Mouse (Mus musculus) ES-E14 (cell line): ENCODE data around the gene Stat3. TPM values are rescaled to one million over a fixed set of nuclear protein-coding genes. Genes with fewer than 3 reads are reported as not detected.

Experiments used
- DNase-seq: peaks from one replicate; pipeline ENCODE4 v3.0.0-alpha.2; 2013; ENCODE audit warnings: low read depth, low spot score
- H3K27ac ChIP-seq: 2 replicates; pipeline ENCODE4 v1.5.1; 2012; ENCODE audit warnings: low read depth, mild to moderate bottlenecking, low read length, moderate library complexity, mixed read lengths; ENCODE audit not compliant: poor library complexity, insufficient read depth, severe bottlenecking
- H3K36me3 ChIP-seq: 2 replicates; pipeline ENCODE4 v1.6.1; 2012; ENCODE audit warnings: mild to moderate bottlenecking, low read length, moderate library complexity, mixed read lengths; ENCODE audit not compliant: control insufficient read depth, poor library complexity, insufficient read depth, severe bottlenecking
- H3K4me1 ChIP-seq, 2 experiments: fragments of 150-350 bp in 1 of 2; sonication (generic) in 1 of 2; 2 replicates each; pipeline ENCODE4 v1.6.1; 2012; ENCODE audit warnings: low read length in 2 of 2, mild to moderate bottlenecking in 1 of 2, mixed read lengths in 1 of 2; ENCODE audit not compliant: control insufficient read depth in 2 of 2, insufficient read depth in 2 of 2, poor library complexity in 1 of 2
- H3K4me3 ChIP-seq, 2 experiments: fragments of 150-350 bp in 1 of 2; sonication (generic) in 1 of 2; 2 replicates each; pipeline ENCODE4 v1.5.1; 2012; ENCODE audit warnings: low read length in 2 of 2, low read depth in 1 of 2, mild to moderate bottlenecking in 1 of 2, mixed read lengths in 1 of 2; ENCODE audit not compliant: insufficient read depth in 1 of 2, poor library complexity in 1 of 2, severe bottlenecking in 1 of 2
- H3K9ac ChIP-seq: 2 replicates; pipeline ENCODE4 v1.6.1; 2012; ENCODE audit warnings: low read depth, mild to moderate bottlenecking, low read length, mixed read lengths; ENCODE audit not compliant: poor library complexity, insufficient read depth, severe bottlenecking
- H3K9me3 ChIP-seq: fragments of 150-350 bp; sonication (generic); 2 replicates; pipeline ENCODE4 v1.6.1; 2012; ENCODE audit warnings: low read depth, mild to moderate bottlenecking, low read length; ENCODE audit not compliant: control insufficient read depth, insufficient read depth
- CHD2 ChIP-seq: IDR thresholded peaks from 2 replicates; pipeline ENCODE4 v1.6.1; 2014; ENCODE audit warnings: mild to moderate bottlenecking, low read depth, low read length, inconsistent platforms
- HCFC1 ChIP-seq: IDR thresholded peaks from 2 replicates; pipeline ENCODE4 v1.6.1; 2012; ENCODE audit warnings: low read length, inconsistent platforms, borderline replicate concordance; ENCODE audit not compliant: insufficient read depth
- MAFK ChIP-seq: IDR thresholded peaks from 2 replicates; pipeline ENCODE4 v1.6.1; 2014; ENCODE audit warnings: mild to moderate bottlenecking, low read depth, low read length, inconsistent platforms; ENCODE audit not compliant: insufficient read depth
- ZC3H11A ChIP-seq: IDR thresholded peaks from 2 replicates; pipeline ENCODE4 v1.6.1; 2012; ENCODE audit warnings: low read depth, mild to moderate bottlenecking, inconsistent platforms, low read length, borderline replicate concordance
- ZNF384 ChIP-seq: IDR thresholded peaks from 2 replicates; pipeline ENCODE4 v1.6.1; 2012; ENCODE audit warnings: low read depth, low read length, inconsistent platforms
- in situ Hi-C, 2 experiments: fragments of 600-800 bp; cut with MboI; formaldehyde crosslinking; loops; one replicate each; pipeline ENCODE4 v1.15.1; 2025; ENCODE audit warnings: low sequenced_read_pairs in 2 of 2, inconsistent platforms in 1 of 2; ENCODE audit not compliant: unreplicated experiment in 2 of 2
- total RNA-seq: library from RNA; depleted of rRNA; stranded (reverse); fragments of 300-350 nt; gene quantifications from 2 replicates; pipeline ENCODE4 v1.2.3, GENCODE M21; 2012

The Stat3 gene
- total RNA-seq, 1 experiment: 61.5 TPM

- H3K4me3 ChIP-seq: peak overlapping the region; percentile 63 to 74
- H3K27ac ChIP-seq: no peak overlapping the region
- 0 out of 4 replicates have a peak, but pooled peaks cover 0 to 1% of the 10 kb centered on the region in 2 experiments for H3K4me1 ChIP-seq
- H3K9ac ChIP-seq: peak overlapping the region; percentile 67
- TF ChIP-seq CHD2: no peak
- no peak for TF ChIP-seq HCFC1
- no peak for TF ChIP-seq ZC3H11A
- no peak for TF ChIP-seq MAFK
- no peak for TF ChIP-seq ZNF384
- no peak for DNase-seq
- no peaks in the 10 kb centered on the region for H3K36me3 ChIP-seq
- H3K9me3 ChIP-seq: no peaks in the 10 kb centered on the region
- in situ Hi-C loops: no loop called here
Measured at GRCm38 (mm10) chr11:100969744-100970556, 30.6 kb upstream of the Stat3 start.

- no peak overlapping the region for H3K27ac ChIP-seq
- in situ Hi-C loops: no loop called here
- DNase-seq: no peak
Measured at GRCm38 (mm10) chr11:100969189-100969743, 29.9 kb upstream of the Stat3 start.

GRCm38 (mm10) chr11:100968501-100968900 is 29.2 kb upstream of the Stat3 start:
- no peak for TF ChIP-seq HCFC1
- TF ChIP-seq ZC3H11A: no peak
- TF ChIP-seq ZNF384: no peak
- in situ Hi-C loops: no loop called here
- Histone ChIP-seq H3K36me3 (no peaks in the 10 kb centered on the region), H3K9ac (no peak overlapping the region), H3K27ac (no peak overlapping the region), H3K4me3 (peak overlapping the region in 1 of 2 experiments; percentile 74; a peak in 1 of 4 replicates), H3K4me1 (peaks cover 1 to 8% of the 10 kb centered on the region in 2 experiments; a peak in 2 of 4 replicates), H3K9me3 (no peaks in the 10 kb centered on the region)
- no peak for DNase-seq

More at GRCm38 (mm10) chr11:100969189-100969743, 29.9 kb upstream of the Stat3 start:
- Histone ChIP-seq H3K36me3 (no peaks in the 10 kb centered on the region), H3K9me3 (no peaks in the 10 kb centered on the region), H3K4me1 (peaks cover 1 to 2% of the 10 kb centered on the region in 2 experiments; a peak in 2 of 4 replicates), H3K9ac (peak overlapping the region; percentile 29; the same call in 1 of the 2 replicates), H3K4me3 (peak overlapping the region; percentile 63 to 74)
- TF ChIP-seq ZNF384: no peak
- no peak for TF ChIP-seq ZC3H11A
- TF ChIP-seq MAFK: no peak
- TF ChIP-seq CHD2: no peak
- TF ChIP-seq HCFC1: no peak

GRCm38 (mm10) chr11:100967881-100968420 is 28.6 kb upstream of the Stat3 start:
- in situ Hi-C loops: no loop called here
- H3K4me3 ChIP-seq: no peak overlapping the region
- H3K9ac ChIP-seq: no peak overlapping the region

More at GRCm38 (mm10) chr11:100967881-100968420, 28.6 kb upstream of the Stat3 start:
- H3K4me1 ChIP-seq: peaks cover 1 to 8% of the 10 kb centered on the region in 2 experiments; a peak in 3 of 4 replicates
- no peak for DNase-seq
- H3K36me3 ChIP-seq: no peaks in the 10 kb centered on the region
- no peak overlapping the region for H3K27ac ChIP-seq
- TF ChIP-seq HCFC1 (no peak), MAFK (no peak), CHD2 (no peak), ZC3H11A (no peak), ZNF384 (no peak)
- no peaks in the 10 kb centered on the region for H3K9me3 ChIP-seq
